Mouse (Mus musculus) hindbrain, postnatal 0 days (tissue): ENCODE data around the gene Adgrg1. TPM values are rescaled to one million over a fixed set of nuclear protein-coding genes. Genes with fewer than 3 reads are reported as not detected.
A peak's percentile ranks its signal among the peaks of the same experiment; 100 is the strongest.

Experiments used
- ATAC-seq: fragments of 200-750 bp; cut with Nextera tagmentation; 2 replicates; pipeline ENCODE4 v1.8.0; 2017; ENCODE audit warnings: mild to moderate bottlenecking, moderate TSS enrichment, moderate library complexity
- DNase-seq: peaks from one replicate; pipeline ENCODE4 v3.0.0-alpha.2; 2015; ENCODE audit warnings: low spot score
- H3K27ac ChIP-seq: fragments of 300-500 bp; sonication (generic); 2 replicates; pipeline ENCODE4 v1.5.1; 2014; ENCODE audit warnings: mild to moderate bottlenecking
- H3K27me3 ChIP-seq: fragments of 300-500 bp; sonication (generic); 2 replicates; pipeline ENCODE4 v1.6.1; 2014; ENCODE audit warnings: low read length, mixed read lengths; ENCODE audit not compliant: insufficient read depth
- H3K36me3 ChIP-seq: fragments of 300-500 bp; sonication (generic); 2 replicates; pipeline ENCODE4 v1.6.1; 2014; ENCODE audit warnings: low read length, mixed read lengths; ENCODE audit not compliant: insufficient read depth
- H3K4me1 ChIP-seq: fragments of 300-500 bp; sonication (generic); 2 replicates; pipeline ENCODE4 v1.6.1; 2014; ENCODE audit warnings: antibody characterized with exemption, low read length, mixed read lengths; ENCODE audit not compliant: insufficient read depth
- H3K4me2 ChIP-seq: fragments of 300-500 bp; sonication (generic); 2 replicates; pipeline ENCODE4 v1.6.1; 2014; ENCODE audit warnings: low read depth, mild to moderate bottlenecking, low read length, moderate library complexity, mixed read lengths
- H3K4me3 ChIP-seq: fragments of 300-500 bp; sonication (generic); 2 replicates; pipeline ENCODE4 v1.5.1; 2014; ENCODE audit warnings: low read length
- H3K9ac ChIP-seq: fragments of 300-500 bp; sonication (generic); replicated peaks from 2 replicates; pipeline ENCODE4 v1.6.1; 2014; ENCODE audit warnings: mild to moderate bottlenecking, low read length, moderate library complexity, mixed read lengths
- H3K9me3 ChIP-seq: fragments of 300-500 bp; sonication (generic); 2 replicates; pipeline ENCODE4 v1.6.1; 2016; ENCODE audit warnings: low read length, mixed read lengths
- CTCF ChIP-seq: IDR thresholded peaks from 2 replicates; pipeline ENCODE4 v1.5.1; 2016; ENCODE audit warnings: antibody characterized with exemption, control low read depth, low read depth
- WGBS: fragments of 180-500 bp; shearing (Covaris S2); extraction: QIAGEN DNeasy Blood & Tissue Kit; methylation state at CpG from one replicate; pipeline ENCODE4 v1.1.7; 2014; 5-methylcytosine and 5-hydroxymethylcytosine counted together
- polyA plus RNA-seq: library from polyadenylated mRNA; unstranded; fragments of >200 nt; fragmentation: Nextera tagmentation; extraction: Ambion mirVana; gene quantifications from 2 replicates; pipeline ENCODE4 v1.2.1, GENCODE M21; 2015
- total RNA-seq: library from RNA; depleted of rRNA; stranded (reverse); fragments of >200 nt; gene quantifications from 2 replicates; pipeline ENCODE4 v1.2.3, GENCODE M21; 2014

The Adgrg1 gene
- total and polyA plus RNA-seq, 2 experiments from 2014 or later = 105 to 284 TPM

DNA sequence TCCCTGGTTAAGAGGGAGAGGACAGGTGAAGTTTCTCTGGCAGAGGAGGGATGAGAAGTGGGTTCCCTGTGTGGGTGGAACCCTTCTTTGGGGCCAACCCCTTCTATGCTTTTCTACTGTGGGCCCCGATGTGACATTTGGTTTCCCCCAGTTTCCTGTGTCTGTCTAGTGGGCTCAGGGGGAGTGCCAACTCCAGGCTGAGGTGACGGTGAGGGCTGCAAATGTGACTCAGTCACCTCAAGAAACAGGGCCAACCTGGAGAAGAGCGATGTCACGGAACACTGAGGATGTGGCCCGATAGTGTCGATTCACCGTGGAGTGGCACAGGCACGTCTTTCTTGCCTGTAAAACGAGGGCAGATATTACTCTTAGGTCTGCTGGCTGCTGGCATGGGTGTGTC is 1.3 kb upstream of the Adgrg1 start:
- WGBS = 92% methylated on average over 9 of the region's 9 CpGs
- no peak overlapping the region for H3K9ac ChIP-seq
- H3K4me1 ChIP-seq = peaks cover 8% of the 10 kb centered on the region; the same call in 1 of the 2 replicates
- no peak for TF ChIP-seq CTCF
- no peak for DNase-seq
- no peaks in the 10 kb centered on the region for H3K27me3 ChIP-seq
- no peak for ATAC-seq
- H3K36me3 ChIP-seq = no peaks in the 10 kb centered on the region
- no peak overlapping the region for H3K27ac ChIP-seq
- H3K9me3 ChIP-seq = no peaks in the 10 kb centered on the region
- no peak overlapping the region for H3K4me2 ChIP-seq
- no peak overlapping the region for H3K4me3 ChIP-seq

DNA sequence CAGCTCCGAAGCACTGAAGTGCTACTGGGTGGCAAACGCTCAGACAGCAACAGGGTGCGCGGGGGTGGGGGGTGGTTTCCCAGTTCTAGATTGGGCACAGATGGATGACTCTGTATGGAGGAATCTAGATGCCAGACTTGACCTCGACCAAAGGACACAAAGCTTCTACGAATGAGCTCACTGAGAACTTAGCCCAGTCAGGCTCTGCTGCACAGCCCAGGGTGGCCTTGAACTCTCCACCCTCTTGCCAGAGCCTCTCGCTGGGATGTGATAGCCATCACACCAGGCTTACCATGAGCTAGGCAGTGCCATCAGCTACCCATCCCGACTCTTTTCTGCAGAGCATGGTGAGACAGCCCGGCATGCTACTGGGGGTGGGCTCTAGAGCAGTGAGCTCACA is 765 bp upstream of the Adgrg1 start:
- ATAC-seq (no peak), DNase-seq (no peak)
- Histone ChIP-seq H3K9me3 (no peaks in the 10 kb centered on the region), H3K27me3 (no peaks in the 10 kb centered on the region), H3K9ac (no peak overlapping the region), H3K4me1 (peaks cover 11% of the 10 kb centered on the region; the same call in 1 of the 2 replicates), H3K4me3 (no peak overlapping the region), H3K4me2 (no peak overlapping the region), H3K27ac (no peak overlapping the region), H3K36me3 (no peaks in the 10 kb centered on the region)
- TF ChIP-seq CTCF = no peak
- WGBS = 85% methylated on average over 9 of the region's 9 CpGs

DNA sequence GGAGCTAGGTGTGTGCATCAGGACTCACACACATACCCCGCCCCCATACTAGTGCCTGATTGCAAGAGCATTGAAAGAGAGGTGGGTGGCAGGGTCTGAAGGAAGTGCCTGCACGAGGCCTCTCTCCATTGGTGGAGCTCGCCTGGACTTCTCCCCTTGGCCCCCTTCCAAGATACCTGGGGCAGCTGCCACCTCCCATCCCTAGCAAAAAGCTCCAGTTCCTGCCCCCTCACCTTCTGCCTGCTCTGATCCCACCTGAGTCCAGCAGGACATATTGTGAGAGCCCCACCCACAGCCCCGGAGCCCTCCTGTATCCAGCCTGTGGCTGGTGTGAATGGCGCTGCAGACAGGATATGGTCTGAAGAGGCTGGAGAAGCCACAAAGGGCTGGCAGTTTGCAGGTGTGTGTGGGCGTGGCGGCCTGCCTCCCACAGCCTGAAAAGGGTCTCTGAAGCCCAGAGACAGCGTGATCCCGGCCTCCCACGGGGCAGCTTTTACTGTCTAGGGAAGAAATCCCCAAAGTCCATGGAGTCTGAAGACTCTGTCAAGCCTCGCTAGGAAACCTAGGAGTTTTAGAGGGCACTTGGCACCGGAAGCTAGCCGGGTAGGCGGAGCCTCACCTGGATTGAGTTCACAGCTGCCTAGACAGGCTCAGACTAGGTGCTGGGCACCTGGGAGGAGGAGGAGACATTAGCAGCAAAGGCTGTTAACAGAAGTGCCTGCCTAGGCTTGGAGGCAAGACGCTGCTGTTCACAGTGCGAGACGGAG is 2.3 kb downstream of the Adgrg1 start:
- ATAC-seq (peak; percentile 13; the same call in 1 of the 2 replicates), DNase-seq (no peak)
- peaks cover 20% of the 10 kb centered on the region for H3K4me1 ChIP-seq
- H3K4me2 ChIP-seq = peak overlapping the region; percentile 42
- H3K9me3 ChIP-seq = no peaks in the 10 kb centered on the region
- 24% methylated on average over 17 of the region's 17 CpGs for WGBS
- no peak for TF ChIP-seq CTCF
- peak overlapping the region; percentile 22; the same call in 1 of the 2 replicates for H3K9ac ChIP-seq
- H3K27ac ChIP-seq = no peak overlapping the region
- H3K27me3 ChIP-seq = no peaks in the 10 kb centered on the region
- H3K36me3 ChIP-seq = no peaks in the 10 kb centered on the region
- H3K4me3 ChIP-seq = peak overlapping the region; percentile 19; the same call in 1 of the 2 replicates

DNA sequence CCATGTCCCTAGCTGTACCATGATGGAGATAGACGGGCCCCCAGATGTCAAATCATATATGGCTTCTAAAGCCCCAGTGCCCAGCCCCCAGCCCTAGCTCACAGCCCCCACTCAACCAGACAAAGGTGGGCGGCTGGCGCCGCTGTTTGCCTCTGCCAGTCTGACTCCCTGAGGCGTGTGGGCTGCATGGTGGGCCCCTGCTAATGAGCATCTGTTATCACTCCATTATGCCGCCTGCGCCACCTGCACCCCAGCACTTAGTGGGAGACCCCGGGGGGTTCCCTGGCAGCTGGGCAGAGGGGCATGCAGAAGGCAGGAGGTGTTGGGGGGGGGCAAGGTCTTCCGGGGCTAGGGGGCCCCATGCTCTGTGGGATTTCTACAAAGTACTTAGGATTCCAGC is 3.6 kb downstream of the Adgrg1 start:
- Histone ChIP-seq H3K9ac (no peak overlapping the region), H3K27ac (no peak overlapping the region), H3K4me1 (peaks cover 33% of the 10 kb centered on the region), H3K27me3 (no peaks in the 10 kb centered on the region), H3K4me3 (no peak overlapping the region), H3K36me3 (no peaks in the 10 kb centered on the region), H3K4me2 (peak overlapping the region; percentile 42), H3K9me3 (no peaks in the 10 kb centered on the region)
- DNase-seq (no peak), ATAC-seq (peak; percentile 19; the same call in 1 of the 2 replicates)
- TF ChIP-seq CTCF = no peak
- 34% methylated on average over 9 of the region's 9 CpGs for WGBS

DNA sequence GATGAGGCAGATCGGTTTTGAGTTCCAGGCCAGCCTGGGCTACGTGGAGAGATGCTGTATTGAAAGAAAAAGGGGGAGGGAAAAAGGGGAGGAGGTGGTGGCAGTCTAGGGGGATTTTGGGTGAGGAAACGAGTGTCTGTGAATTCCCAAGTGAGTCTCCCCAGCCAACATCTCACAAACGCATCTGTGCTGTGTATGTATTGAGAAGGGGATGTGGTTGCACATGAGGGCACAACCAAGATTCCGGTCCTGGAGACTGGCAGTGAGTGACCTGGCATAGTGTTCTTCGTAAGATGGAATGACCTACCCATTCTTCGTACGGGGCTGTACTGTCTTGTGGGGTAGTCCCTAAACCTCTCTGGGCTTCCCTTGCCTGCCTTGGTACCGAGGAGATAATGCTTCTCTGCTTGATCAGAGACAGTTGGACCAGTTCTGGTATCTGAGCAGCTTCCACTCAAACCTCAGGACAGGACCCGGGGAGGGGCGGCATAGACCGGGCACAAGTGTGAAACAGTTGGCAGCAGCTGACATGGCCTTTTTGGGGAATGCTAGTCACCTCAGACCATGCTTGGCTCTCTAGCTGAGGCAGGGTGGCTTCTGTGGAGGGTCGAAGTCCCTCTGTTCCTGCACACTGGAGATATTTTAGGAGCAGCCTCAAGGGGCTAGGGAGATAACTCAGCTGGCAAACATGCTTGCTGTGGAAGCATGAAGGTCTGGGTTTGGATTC is 4.2 kb downstream of the Adgrg1 start:
- Histone ChIP-seq H3K9me3 (no peaks in the 10 kb centered on the region), H3K9ac (no peak overlapping the region), H3K4me2 (peak overlapping the region; percentile 42; the same call in 1 of the 2 replicates), H3K4me1 (peaks cover 38% of the 10 kb centered on the region), H3K27ac (no peak overlapping the region), H3K36me3 (no peaks in the 10 kb centered on the region), H3K27me3 (no peaks in the 10 kb centered on the region), H3K4me3 (no peak overlapping the region)
- no peak for TF ChIP-seq CTCF
- DNase-seq (no peak), ATAC-seq (no peak)
- WGBS = 63% methylated on average over 13 of the region's 13 CpGs

DNA sequence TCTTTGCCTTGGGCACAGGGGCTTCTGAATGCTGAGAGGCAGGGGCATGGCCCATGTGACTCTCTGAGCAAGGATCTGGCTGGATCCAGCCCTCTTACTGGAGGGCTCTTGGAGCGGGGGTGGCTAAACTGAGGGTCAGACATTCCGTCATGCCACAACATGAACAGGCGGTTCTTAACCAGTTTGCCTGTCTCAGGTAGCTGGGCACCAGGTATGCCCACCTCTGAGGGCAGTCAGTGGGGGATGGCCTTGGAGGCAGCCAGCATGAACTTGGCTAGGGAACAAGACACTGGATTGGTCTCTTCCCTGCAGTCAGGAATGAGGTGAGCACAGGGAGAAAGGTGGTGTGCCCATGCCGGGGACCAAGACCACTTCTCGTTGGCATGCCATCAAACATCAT is 5.6 kb downstream of the Adgrg1 start:
- no peaks in the 10 kb centered on the region for H3K27me3 ChIP-seq
- no peaks in the 10 kb centered on the region for H3K36me3 ChIP-seq
- no peaks in the 10 kb centered on the region for H3K9me3 ChIP-seq
- ATAC-seq = no peak
- H3K4me1 ChIP-seq = peaks cover 46% of the 10 kb centered on the region
- no peak overlapping the region for H3K4me2 ChIP-seq
- TF ChIP-seq CTCF = no peak
- no peak overlapping the region for H3K4me3 ChIP-seq
- H3K27ac ChIP-seq = no peak overlapping the region
- WGBS = 93% methylated on average over 5 of the region's 5 CpGs
- DNase-seq = no peak
- no peak overlapping the region for H3K9ac ChIP-seq

DNA sequence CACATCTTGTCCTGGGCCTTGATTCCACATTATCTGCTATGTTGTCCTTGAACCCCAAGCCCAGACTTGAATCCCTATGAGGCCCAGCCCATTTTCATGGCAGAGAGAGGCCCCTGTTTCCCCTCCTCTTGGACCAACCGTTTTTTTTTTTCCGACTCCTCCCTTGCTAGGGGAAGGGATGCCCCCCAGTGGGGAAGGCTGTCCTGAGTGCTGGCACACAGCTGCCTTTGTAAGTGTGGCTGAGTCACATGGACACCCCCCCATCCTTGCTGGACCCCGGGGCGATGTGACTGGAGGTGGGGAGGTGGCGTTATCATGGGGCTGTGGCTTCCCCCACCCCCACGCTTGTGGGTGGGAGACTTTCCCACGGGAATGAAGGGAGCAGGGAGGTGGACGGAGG is 6.4 kb downstream of the Adgrg1 start:
- Histone ChIP-seq H3K27me3 (no peaks in the 10 kb centered on the region), H3K9me3 (no peaks in the 10 kb centered on the region), H3K4me1 (peaks cover 46% of the 10 kb centered on the region), H3K27ac (peak overlapping the region; percentile 68; the same call in 1 of the 2 replicates), H3K4me3 (no peak overlapping the region), H3K4me2 (no peak overlapping the region), H3K36me3 (no peaks in the 10 kb centered on the region), H3K9ac (no peak overlapping the region)
- DNase-seq (no peak), ATAC-seq (no peak)
- TF ChIP-seq CTCF = no peak
- 44% methylated on average over 8 of the region's 8 CpGs for WGBS
